Mouse (Mus musculus) liver, embryonic 11.5 days (tissue): ENCODE measurements around the gene Olfr91. TPM values are rescaled to one million over a fixed set of nuclear protein-coding genes. Genes with fewer than 3 reads are reported as not detected.

Experiments
- ATAC-seq: fragments of 200-750 bp; cut with Nextera tagmentation; replicated peaks from 2 replicates; pipeline ENCODE4 v1.8.0; 2017; ENCODE audit warnings: moderate number of reproducible peaks, mild to moderate bottlenecking, moderate TSS enrichment, moderate library complexity; ENCODE audit not compliant: low FRiP score
- DNase-seq: peaks from one replicate; pipeline ENCODE4 v3.0.0-alpha.2; 2017; ENCODE audit warnings: low spot score
- H3K27ac ChIP-seq: fragments of 300-500 bp; sonication (generic); 2 replicates; pipeline ENCODE4 v1.5.1; 2014; ENCODE audit warnings: mild to moderate bottlenecking, low read depth, low read length, control low read depth
- H3K27me3 ChIP-seq: fragments of 300-500 bp; sonication (generic); replicated peaks from 2 replicates; pipeline ENCODE4 v1.6.1; 2014; ENCODE audit warnings: low read length, mixed read lengths; ENCODE audit not compliant: control insufficient read depth, insufficient read depth
- H3K36me3 ChIP-seq: fragments of 300-500 bp; sonication (generic); 2 replicates; pipeline ENCODE4 v1.6.1; 2014; ENCODE audit warnings: mild to moderate bottlenecking, low read length, moderate library complexity, mixed read lengths; ENCODE audit not compliant: control insufficient read depth, insufficient read depth
- H3K4me1 ChIP-seq: fragments of 300-500 bp; sonication (generic); replicated peaks from 2 replicates; pipeline ENCODE4 v1.6.1; 2014; ENCODE audit warnings: low read length, mixed read lengths; ENCODE audit not compliant: control insufficient read depth, insufficient read depth
- H3K4me2 ChIP-seq: fragments of 300-500 bp; sonication (generic); 2 replicates; pipeline ENCODE4 v1.6.1; 2014; ENCODE audit warnings: mild to moderate bottlenecking, control low read depth, moderate library complexity
- H3K4me3 ChIP-seq: fragments of 300-500 bp; sonication (generic); 2 replicates; pipeline ENCODE4 v1.5.1; 2014; ENCODE audit warnings: low read depth, low read length, control low read depth
- H3K9ac ChIP-seq: fragments of 300-500 bp; sonication (generic); 2 replicates; pipeline ENCODE4 v1.6.1; 2014; ENCODE audit warnings: low read depth, low read length, control low read depth
- H3K9me3 ChIP-seq: fragments of 300-500 bp; sonication (generic); 2 replicates; pipeline ENCODE4 v1.6.1; 2016; ENCODE audit warnings: low read length, inconsistent platforms, mixed read lengths; ENCODE audit not compliant: control insufficient read depth
- WGBS: fragments of 180-500 bp; shearing (Covaris S2); extraction: QIAGEN DNeasy Blood & Tissue Kit; methylation state at CpG from one replicate; pipeline ENCODE4 v1.1.7; 2014; 5-methylcytosine and 5-hydroxymethylcytosine counted together
- polyA plus RNA-seq: library from polyadenylated mRNA; unstranded; fragments of >200 nt; fragmentation: Nextera tagmentation; extraction: Ambion mirVana; gene quantifications from 2 replicates; pipeline ENCODE4 v1.2.1, GENCODE M21; 2014

Gene Olfr91
- polyA plus RNA-seq, 1 experiment from 2014 or later = not detected

DNA sequence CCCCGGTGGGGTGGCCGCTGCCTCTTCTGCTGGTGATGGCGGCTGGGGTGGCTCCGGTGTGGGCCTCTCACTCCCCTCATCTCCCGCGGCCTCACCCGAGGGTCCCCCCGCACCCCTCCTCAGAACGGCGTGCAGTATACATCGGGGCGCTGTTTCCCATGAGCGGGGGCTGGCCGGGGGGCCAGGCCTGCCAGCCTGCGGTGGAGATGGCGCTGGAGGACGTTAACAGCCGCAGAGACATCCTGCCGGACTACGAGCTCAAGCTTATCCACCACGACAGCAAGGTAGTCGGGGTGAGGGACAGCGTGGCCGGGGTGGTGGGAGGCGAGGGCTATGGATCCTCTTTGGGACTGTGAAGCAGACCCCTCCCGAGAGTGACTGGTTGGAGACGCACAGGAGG is 47.2 kb downstream of the Olfr91 start:
- ATAC-seq = no peak
- no peak for DNase-seq
- Histone ChIP-seq H3K9ac (peak overlapping the region; percentile 37), H3K27me3 (peaks cover 58% of the 10 kb centered on the region), H3K9me3 (no peaks in the 10 kb centered on the region), H3K27ac (no peak overlapping the region), H3K36me3 (no peaks in the 10 kb centered on the region; the same call in 1 of the 2 replicates), H3K4me2 (peak overlapping the region; percentile 75), H3K4me3 (peak overlapping the region; percentile 51), H3K4me1 (peaks cover 10% of the 10 kb centered on the region; the same call in 1 of the 2 replicates)
- WGBS = 5% methylated on average over 25 of the region's 27 CpGs

- ATAC-seq = 0 out of 2 replicates have a peak, but pooled peaks have one; percentile 21
- H3K9ac ChIP-seq = peak overlapping the region; percentile 37
- 1% methylated on average over 21 of the region's 22 CpGs for WGBS
- peaks cover 10% of the 10 kb centered on the region; the same call in 1 of the 2 replicates for H3K4me1 ChIP-seq
- peak overlapping the region; percentile 51 for H3K4me3 ChIP-seq
- H3K27ac ChIP-seq = no peak overlapping the region
- H3K36me3 ChIP-seq = no peaks in the 10 kb centered on the region; the same call in 1 of the 2 replicates
- H3K9me3 ChIP-seq = no peaks in the 10 kb centered on the region
- H3K4me2 ChIP-seq = peak overlapping the region; percentile 75
- DNase-seq = peak; percentile 75
- peaks cover 63% of the 10 kb centered on the region for H3K27me3 ChIP-seq
Measured at GRCm38 (mm10) chr17:37050399-37050798, 47.7 kb downstream of the Olfr91 start.

GRCm38 (mm10) chr17:37049570-37050310 is 48.3 kb downstream of the Olfr91 start:
- Histone ChIP-seq H3K36me3 (no peaks in the 10 kb centered on the region), H3K4me2 (peak overlapping the region; percentile 75), H3K27me3 (peaks cover 67% of the 10 kb centered on the region), H3K9me3 (no peaks in the 10 kb centered on the region), H3K27ac (no peak overlapping the region), H3K4me3 (peak overlapping the region; percentile 51), H3K9ac (no peak overlapping the region), H3K4me1 (peaks cover 10% of the 10 kb centered on the region; the same call in 1 of the 2 replicates)
- WGBS = 4% methylated on average over 39 of the region's 39 CpGs
- ATAC-seq (no peak), DNase-seq (peak; percentile 55)

- 49% methylated on average over 7 of the region's 7 CpGs for WGBS
- Histone ChIP-seq H3K9me3 (no peaks in the 10 kb centered on the region), H3K27me3 (peaks cover 70% of the 10 kb centered on the region), H3K4me3 (no peak overlapping the region), H3K27ac (no peak overlapping the region), H3K4me2 (no peak overlapping the region), H3K4me1 (peaks cover 10% of the 10 kb centered on the region; the same call in 1 of the 2 replicates), H3K36me3 (no peaks in the 10 kb centered on the region), H3K9ac (no peak overlapping the region)
- DNase-seq = no peak
- no peak for ATAC-seq
Measured at GRCm38 (mm10) chr17:37048383-37048782, 49.7 kb downstream of the Olfr91 start.

DNA sequence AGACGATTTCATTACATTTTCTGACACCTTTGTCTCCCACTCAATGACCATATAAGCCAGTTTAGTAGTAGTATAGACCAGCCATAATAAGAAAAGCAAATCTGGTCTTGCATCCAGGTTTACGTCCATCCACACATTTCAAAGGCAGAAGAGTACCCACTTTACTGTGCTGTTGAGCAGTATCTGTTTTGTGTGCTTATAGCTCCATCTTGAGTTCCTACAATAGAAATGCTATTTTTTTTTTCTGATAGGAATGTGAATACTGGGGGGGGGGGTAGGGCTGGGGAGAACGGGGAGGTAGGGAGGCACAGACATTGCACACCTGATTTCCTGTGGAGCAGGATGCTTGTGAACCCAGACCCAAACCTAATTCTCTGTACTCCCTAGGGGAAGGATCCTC is 50.1 kb downstream of the Olfr91 start:
- ATAC-seq (no peak), DNase-seq (no peak)
- Histone ChIP-seq H3K9ac (no peak overlapping the region), H3K9me3 (no peaks in the 10 kb centered on the region), H3K4me2 (no peak overlapping the region), H3K4me1 (peaks cover 10% of the 10 kb centered on the region; the same call in 1 of the 2 replicates), H3K27ac (no peak overlapping the region), H3K36me3 (no peaks in the 10 kb centered on the region), H3K27me3 (peaks cover 70% of the 10 kb centered on the region), H3K4me3 (no peak overlapping the region)
- 20% methylated on average over 3 of the region's 3 CpGs for WGBS

GRCm38 (mm10) chr17:37047332-37047976 is 50.6 kb downstream of the Olfr91 start:
- DNase-seq (no peak), ATAC-seq (no peak)
- H3K9ac ChIP-seq = no peak overlapping the region
- peaks cover 70% of the 10 kb centered on the region for H3K27me3 ChIP-seq
- H3K4me2 ChIP-seq = peak overlapping the region; percentile 88; the same call in 1 of the 2 replicates
- 23% methylated on average over 19 of the region's 19 CpGs for WGBS
- no peaks in the 10 kb centered on the region for H3K9me3 ChIP-seq
- H3K36me3 ChIP-seq = no peaks in the 10 kb centered on the region
- H3K4me3 ChIP-seq = peak overlapping the region; percentile 56
- peaks cover 10% of the 10 kb centered on the region; the same call in 1 of the 2 replicates for H3K4me1 ChIP-seq
- H3K27ac ChIP-seq = no peak overlapping the region

DNA sequence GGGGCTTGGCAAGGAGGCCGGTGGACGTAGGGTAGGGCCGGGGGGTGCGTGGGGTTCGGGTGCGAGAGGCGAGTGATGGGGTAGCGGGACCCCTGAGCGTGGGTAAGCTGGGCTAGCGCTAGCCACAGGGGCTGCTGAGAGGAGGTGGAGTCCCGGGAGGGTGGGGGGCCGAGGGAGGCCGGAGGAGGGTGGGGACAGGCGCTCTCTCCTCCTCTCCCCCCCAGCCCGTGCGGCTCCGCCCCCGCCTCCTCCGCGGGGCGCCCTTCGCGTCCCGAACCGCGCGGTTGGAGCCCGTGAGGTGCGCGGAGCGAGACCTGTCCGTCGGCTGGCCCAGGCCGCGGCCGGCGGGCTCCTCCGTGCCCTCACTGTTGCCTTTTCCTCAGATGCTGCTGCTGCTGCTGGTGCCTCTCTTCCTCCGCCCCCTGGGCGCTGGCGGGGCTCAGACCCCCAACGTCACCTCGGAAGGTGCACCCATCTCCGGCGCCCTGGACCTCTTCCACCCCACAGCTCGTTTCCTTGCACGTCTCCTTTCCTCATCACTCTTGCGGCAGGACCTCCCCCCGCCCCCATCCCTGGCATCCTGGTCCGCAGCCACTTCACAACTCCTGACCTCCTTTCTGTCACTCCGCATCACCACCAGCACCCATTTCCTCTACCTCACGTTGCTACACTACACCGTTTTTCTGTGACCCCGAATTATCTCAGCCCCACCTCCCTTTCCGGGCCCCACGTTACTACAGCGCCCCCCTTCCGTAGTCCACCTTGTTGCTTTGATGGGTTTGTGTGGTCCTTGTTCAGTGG is 51.6 kb downstream of the Olfr91 start:
- DNase-seq (peak; percentile 69), ATAC-seq (peak; percentile 48)
- Histone ChIP-seq H3K27ac (no peak overlapping the region), H3K4me3 (peak overlapping the region; percentile 56), H3K36me3 (no peaks in the 10 kb centered on the region), H3K4me1 (peaks cover 10% of the 10 kb centered on the region; the same call in 1 of the 2 replicates), H3K9ac (peak overlapping the region; percentile 61), H3K4me2 (peak overlapping the region; percentile 88), H3K27me3 (peaks cover 65% of the 10 kb centered on the region), H3K9me3 (no peaks in the 10 kb centered on the region)
- WGBS = 2% methylated on average over 50 of the region's 58 CpGs

- Histone ChIP-seq H3K9me3 (no peaks in the 10 kb centered on the region), H3K4me2 (peak within 1 kb of the TSS; percentile 88), H3K4me1 (peaks cover 10% of the 10 kb centered on the region; the same call in 1 of the 2 replicates), H3K4me3 (peak within 1 kb of the TSS; percentile 56), H3K27ac (no peak within 1 kb of the TSS), H3K36me3 (no peaks in the 10 kb centered on the region), H3K9ac (peak within 1 kb of the TSS; percentile 61), H3K27me3 (peaks cover 60% of the 10 kb centered on the region)
- 2% methylated on average over 45 of the region's 55 CpGs for WGBS
- DNase-seq (peak; percentile 79), ATAC-seq (peak; percentile 78)
Measured at GRCm38 (mm10) chr17:37045611-37046311, 52.3 kb downstream of the Olfr91 start, which contains the start of gene Gabbr1. Gabbr1 (plus strand) TSS chr17:37045966.
